Mouse (Mus musculus) embryo, embryonic 10.5 days (tissue): ENCODE results near the gene Bbox1.

ENCODE experiments used
- DNase-seq: peaks from one replicate; pipeline ENCODE4 v3.0.0-alpha.2; 2015; ENCODE audit warnings: low spot score

The Bbox1 gene

DNA sequence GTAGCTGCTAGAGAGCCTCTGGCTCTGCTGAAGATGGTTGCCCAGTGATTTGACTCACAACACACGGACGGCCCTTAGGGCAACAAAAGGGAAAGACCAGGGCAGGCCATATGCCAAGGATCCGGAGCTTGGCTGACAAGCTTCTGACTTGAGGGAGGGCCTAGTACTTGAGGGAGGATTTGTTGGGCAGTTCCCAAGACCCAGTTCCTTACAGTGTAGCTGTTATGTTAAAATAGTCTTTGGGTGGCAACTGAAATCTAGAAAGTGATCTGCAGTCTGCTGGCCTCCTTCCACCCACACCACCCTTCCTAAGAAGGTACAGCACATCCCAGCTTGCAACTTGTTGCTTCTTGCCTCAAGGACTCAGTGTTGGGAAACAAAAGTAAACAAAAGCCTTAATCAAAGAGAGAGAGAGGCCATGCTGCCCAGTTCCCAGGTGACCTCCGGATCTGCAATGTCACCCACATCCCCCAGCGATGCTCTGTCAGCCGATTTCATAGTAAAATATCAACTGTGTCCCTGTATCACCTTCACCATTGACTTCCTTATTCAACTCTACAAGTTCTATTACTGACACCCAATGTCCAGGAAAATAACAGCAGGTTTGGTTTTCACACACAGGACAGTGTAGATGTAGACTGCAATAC is at the start of gene Bbox1:
Gene Bbox1, minus strand, starts transcription at position 52 of the 647 bp plus-strand sequence.
- no peak for DNase-seq

DNA sequence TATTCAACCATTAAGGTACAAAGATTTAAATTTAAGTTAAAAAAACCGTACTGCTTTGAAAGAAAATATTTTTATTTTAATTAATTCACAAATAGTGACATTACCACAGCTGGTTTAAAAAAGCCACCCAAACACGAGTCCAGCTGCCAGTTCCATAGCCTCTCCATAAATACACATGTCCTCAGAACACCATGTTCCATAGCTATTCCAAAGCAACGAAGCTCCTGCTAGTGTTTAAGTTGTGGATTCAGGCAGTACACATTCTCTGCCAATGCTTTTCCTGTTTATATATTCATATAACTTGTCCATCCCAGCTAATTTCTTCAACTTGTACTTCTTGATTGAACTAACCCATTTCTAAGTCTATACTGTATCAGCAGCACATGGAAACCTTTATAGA is 49.5 kb upstream of the Bbox1 start:
- no peak for DNase-seq

DNA sequence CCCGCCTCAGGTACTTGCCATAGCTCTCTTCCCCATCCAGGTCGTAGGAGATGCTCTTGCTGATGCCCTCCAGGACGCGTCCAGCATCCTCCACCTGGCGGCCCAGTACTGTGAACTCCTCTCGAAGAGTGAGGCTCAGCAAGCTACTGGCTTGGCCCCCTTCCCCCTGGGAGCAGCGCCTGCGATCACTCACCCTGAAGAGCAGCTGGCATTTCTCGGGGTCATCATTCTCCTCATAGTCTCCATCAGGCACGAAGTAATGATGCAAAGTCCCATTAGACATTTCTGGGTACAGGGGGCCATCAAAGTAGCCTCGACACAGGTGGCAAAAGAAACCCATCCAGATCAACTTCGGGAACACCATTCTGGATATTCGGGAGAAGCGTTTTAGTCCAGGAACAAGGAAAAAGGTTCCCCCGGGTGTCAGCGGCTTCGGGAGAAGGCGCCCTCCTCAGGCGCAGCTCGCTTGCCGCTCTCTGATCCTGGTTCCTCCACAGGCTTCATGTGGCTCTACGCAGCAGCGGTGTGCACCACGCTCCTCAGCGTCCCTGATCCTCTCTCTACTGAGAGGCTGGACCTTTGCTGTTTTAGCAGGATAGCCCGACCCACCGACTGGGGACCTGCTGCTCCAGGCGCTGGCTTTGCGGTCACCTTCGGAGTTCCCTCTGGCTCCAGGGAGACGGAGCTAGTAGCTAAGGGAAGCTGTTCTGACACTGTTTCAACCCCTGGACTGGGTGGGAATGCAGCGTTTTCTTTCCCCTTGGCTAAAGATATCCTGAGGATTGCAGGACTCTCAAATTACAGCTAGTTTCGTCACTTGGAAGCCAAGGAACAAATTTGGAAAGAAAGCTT is 48.3 kb upstream of the Bbox1 start, which contains the start of gene Fibin:
Gene Fibin, minus strand, starts transcription at position 752 of the 852 bp plus-strand sequence.
- peak; percentile 72 for DNase-seq

DNA sequence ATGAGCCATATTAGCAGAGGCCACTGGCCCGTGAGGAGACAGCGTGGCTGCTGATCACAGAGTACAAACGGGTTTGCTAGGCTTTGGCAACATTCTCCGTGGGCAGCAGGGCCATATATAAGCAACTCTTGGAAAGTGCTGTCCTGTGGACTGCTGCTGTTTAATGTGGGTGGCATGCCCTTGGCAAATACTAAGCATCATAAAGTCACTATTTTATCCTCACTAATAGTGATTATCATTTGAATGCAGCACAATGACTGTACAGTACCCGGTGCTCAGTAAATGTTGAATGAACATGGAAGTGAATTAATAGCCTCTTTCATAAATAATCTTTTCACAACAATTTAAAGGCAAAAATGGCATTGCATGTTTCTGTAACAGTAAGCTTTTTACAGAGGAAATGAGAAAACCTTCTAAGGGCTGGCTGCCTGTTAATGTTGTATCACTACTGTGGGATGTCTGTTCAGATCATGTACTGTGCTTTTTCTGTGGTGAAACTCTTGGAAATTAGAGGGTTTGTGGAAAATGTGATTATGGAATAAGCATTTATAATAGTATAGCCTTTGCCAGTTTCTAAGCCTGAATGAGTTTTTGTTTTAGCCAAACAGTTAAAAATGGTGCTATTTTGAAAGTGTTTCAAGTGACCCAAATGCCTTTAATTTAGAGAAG is 39.1 kb upstream of the Bbox1 start:
- no peak for DNase-seq

DNA sequence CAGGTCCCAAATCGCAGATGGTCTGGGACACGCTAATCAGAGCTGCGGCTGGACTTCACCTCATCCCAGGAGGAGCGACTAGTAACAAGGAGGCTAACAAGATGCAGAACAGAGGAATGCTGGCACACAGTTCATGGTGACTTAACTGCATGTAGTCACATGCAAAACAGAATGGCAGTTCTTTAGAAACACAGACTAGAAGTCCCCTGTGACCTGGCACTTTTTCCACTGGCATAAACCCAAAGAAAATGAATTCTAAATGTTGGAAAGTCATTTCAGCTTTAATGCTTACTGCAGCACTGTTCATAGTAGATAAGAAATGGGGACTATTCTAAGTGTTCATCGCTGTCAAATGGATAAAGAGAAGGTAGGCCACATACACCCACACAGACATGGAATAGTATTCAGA is 37.5 kb upstream of the Bbox1 start:
- DNase-seq, result no peak

DNA sequence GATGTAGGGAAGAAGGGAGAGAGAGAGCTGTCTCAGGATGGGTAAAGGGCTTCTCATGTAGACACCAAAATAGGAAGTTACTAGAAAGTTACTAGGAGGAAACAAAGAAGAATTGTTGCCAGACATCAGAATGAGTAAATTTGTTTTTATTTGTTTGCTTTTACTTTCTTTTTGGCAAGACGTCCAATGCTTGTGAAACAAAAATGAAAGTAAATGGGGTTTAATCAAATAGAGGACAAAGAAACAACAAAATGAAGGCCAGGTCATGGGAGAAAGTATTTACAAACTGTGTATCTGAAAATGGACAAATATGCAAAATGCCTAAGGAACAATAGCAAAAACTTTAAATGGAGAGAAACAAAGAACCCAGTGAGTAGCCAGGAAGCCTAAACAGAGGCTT is 37.0 kb upstream of the Bbox1 start:
- no peak for DNase-seq

DNA sequence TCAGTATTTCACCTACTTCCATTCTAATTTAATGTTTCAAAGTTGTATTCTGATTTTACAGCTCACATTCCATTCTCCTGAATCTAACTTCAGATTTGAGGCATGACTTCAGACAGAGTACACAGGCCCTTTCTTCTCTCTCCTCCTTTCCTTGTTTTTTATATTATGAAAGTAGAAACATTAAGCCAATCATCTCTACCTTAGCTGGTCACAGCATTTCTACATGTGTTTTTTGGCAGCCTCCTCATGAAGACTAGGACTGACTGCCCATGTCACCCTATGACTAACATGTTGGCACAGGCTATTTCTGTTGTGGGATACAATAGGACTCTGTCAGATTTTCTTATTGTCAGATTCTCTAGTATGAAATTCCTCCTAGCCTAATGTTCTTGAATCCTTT is 14.6 kb upstream of the Bbox1 start:
- DNase-seq, result no peak

DNA sequence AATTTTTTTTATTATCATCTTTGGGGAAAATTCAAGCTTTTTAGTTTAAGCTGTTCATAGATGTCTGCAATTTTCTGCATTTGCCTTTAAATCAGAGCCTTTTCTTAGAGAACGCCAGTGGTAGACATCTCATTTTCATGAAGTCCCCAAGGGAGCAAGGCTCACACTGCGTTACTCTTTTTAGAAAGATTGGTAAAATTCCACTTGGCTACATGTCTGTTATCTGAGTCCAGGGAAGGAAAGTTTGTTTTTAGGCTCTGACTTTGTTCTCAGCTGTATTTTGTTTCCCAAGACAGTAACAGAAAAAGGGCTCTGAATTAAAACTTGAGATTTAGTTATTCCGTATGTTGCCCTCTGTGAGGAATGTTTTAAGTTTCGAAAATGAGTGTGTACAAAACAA is 5.6 kb upstream of the Bbox1 start:
- DNase-seq, result no peak

DNA sequence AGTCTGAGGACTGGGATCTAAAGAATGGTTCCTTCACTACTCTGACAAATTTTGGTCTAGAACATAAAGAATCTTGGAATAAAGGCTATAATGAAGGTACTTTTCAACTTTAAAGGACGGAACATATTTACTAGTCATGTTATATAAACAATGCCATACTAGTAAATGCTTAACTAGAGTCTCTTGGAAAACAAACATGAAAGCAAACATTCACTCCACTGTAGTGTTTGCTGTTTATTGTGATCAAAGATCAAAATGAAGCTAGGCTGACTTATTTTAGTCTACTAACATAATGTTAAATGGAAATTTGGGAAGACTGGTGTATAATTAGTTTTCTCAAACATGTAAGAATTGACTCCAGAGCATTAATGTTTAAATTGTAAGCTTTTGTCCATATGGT is 4.9 kb upstream of the Bbox1 start:
- DNase-seq, result no peak

DNA sequence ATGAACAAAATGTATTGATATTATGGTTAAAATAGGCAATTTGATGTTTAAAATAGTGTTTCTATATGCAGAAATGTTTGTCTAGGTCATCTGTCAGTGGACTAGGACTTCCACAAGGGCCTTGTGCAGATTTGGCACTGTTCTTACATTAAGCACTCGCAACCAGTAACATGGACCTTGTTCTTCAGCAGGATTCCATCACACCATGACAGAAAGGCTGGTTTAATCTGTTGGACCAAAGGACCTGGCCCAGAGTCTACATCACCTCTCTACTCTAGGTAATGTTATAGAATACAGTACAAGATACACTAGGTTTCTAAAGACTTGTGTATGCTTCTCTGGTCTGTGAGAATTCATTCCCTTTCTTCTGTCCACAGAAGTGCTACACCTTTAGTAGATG is 4.4 kb upstream of the Bbox1 start:
- no peak for DNase-seq

DNA sequence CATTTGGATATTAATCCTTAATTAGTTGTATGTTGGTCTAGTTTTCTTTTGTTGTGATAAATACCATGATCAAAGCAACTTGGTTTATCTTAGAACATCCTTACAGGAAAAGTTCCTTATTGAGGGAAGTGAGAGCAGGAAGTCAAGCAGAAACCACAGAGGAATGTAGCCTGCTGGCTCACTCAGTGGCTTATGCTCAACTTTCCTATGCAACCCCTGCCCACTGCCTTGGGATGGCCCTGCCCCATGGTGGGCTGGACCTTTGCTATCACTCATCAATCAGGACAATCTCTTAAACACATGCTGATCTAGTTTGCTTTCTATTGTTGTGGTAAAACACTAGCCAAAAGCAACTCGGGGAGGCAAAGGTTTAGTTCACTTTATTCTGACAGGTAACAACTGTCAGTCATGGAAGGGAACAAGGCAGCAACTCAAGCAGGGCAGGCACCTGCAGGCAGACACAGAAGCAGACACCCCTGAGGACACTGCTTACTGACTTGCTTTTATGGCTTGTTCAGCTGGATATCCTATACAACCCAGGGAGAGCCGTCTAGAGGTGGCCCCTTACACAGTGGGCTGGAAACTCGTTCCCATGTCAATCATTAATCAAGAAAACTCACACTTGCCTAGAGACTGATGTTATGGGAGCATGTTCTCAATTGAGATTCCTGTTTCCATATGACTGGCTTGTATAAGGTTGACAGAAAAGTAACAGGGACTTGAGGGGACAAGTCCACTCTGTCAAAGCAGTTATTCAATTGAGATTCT is 1.9 kb upstream of the Bbox1 start:
- no peak for DNase-seq

DNA sequence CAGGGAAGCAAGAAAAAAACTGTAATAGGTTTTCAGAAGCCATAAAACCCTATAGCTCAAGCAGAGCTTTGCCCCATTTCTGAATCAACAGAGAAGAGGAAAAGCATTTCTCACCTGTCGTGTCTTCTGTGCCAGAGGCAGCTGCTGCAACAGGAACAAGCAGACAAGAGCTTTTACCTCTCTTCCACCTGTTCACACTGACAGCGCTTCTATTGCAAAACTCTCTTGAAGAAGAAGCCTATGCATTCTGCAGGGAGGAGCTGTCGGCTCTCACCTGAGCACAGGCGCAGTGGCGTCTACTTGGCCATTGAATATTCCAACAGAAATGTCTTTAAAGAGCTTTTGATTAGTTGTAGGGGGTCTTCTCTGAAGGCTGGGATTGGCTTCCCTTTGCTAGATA is 286 bp downstream of the Bbox1 start:
- DNase-seq, result no peak

DNA sequence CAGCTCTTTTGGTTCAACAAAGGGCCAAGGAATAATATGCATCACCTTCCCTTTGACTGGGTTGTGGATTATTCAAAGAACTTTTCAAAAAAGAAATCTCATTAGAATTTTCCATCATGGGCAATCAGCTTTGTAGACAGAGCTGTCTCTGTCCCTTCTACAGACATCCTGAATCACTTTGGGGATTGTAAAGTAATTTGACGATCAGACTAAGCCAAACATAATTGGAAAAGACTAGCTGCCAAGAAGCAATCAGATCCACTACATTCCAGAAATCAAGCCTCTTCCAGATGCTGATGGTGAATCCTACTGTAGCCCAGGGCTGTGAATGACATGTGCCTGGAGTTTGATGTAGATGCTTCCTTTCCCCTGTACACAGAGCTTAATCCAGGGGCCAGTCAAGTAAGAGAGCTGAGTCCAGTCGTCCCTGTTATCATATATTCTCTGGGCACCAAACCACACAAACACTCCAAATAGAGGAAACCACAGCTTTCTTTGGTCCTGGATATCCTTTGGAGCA is 995 bp downstream of the Bbox1 start:
- DNase-seq, result no peak

DNA sequence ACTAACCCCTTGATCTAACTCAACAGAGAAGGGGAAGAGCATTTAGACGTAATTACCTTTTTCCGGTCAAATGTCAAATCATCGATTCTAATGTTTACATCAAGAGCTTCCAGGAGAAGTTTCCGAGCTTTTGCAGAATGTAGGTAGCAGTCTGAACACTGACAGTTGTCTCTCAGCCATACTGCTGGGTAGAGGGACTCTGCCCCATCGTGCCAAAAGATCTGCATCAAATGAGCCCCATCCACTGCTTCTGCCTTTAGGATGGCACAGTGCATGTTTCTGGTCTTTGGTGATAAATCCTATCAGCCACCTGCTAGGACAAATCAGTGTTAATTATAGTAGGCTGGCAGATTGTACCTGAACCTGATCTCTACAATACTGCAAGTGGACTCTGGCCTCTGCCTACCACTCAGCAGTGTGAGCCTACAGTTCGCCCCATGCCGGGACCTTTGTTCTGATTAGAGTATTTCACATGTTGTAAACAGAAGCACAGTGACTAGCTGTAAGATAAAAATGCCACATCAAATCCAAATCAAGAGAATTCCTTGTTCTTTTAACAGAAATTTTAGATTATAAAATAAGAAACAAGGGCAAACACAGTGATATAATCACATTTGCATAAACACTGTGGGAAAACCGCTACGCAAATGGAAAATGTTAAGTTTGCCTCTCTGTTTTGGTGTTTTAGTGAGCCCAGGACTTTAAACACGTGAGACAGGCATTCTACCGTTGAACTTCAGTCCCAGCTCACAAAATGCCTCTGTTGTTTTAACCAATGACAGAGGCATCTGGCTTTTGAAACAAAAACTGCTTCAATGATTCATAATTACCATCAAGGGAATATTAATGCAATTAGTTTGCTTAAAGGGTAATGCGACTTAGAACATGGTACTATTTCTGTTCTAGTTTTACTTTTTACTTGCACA is 8.7 kb downstream of the Bbox1 start:
- no peak for DNase-seq

DNA sequence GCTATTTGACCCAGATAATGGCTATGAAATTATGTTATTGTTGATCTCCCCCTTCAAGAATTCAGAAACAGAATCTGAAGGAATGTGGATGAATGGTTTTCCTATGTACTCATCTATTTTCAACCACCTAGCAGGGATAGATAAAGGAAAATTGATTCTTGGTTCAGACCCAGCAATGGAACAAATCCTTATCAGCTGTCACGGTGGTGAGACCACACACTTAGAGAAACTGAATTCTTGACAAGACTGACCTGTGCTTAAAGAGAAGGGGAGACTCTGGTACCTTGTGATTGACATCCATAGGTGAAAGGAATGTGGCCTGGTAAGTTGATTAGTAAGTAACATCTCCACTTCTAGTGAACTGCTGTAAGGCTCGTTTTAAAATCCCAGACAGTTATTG is 12.1 kb downstream of the Bbox1 start:
- no peak for DNase-seq

DNA sequence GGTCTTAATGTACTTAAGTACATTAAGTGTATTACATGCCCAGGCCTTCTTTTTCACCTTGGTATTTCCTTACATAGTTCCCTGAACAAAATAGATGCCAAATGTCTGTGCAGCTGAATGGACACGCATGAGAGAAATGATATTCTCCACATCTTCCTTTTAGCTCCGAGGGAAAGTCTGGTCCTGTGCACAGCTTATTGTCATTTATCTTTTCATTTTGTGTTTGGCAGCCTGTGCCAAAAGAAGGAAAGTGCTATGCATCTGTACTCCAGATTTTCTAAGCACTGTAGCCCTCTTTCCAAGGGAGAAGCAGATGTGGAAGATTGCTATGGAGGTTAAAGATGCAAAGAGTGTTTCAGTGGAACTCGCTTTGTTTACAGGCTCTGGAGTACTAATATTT is 13.0 kb downstream of the Bbox1 start:
- no peak for DNase-seq

DNA sequence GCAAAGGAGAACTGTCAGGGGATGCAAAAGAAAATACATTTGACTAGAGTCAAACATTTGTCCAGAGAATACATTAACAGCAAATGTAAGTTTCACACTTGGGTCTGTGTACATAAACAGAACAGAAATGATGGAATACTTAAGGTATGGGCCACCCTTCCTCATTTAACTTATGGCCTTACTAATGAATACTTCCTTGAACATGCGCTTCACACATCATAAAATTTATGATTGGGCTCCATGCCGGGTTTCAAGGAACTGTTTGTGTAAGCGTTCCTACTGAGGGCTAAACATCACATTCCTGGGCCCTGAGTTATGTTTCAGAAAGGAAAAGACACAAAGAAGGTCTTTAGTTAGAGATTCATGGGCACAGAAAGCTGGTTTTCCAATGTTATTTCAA is 19.4 kb downstream of the Bbox1 start:
- peak; percentile 12 for DNase-seq

DNA sequence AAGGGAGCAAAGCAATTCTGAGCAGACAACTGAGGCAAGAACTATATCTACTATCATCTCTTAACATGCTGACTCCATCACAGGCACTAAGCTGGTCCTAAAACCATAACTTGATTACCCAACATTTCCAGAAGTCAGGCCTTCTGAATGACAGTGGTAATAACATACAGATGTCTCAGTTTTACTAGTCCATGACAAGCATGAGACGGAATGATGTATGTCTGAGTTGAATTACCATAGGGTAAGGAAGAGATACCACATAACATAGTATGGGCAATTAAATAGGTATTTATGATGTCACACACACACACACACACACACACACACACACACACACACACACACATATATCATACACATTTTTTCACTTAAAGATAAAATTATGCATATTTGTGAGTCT is 26.4 kb downstream of the Bbox1 start:
- no peak for DNase-seq

DNA sequence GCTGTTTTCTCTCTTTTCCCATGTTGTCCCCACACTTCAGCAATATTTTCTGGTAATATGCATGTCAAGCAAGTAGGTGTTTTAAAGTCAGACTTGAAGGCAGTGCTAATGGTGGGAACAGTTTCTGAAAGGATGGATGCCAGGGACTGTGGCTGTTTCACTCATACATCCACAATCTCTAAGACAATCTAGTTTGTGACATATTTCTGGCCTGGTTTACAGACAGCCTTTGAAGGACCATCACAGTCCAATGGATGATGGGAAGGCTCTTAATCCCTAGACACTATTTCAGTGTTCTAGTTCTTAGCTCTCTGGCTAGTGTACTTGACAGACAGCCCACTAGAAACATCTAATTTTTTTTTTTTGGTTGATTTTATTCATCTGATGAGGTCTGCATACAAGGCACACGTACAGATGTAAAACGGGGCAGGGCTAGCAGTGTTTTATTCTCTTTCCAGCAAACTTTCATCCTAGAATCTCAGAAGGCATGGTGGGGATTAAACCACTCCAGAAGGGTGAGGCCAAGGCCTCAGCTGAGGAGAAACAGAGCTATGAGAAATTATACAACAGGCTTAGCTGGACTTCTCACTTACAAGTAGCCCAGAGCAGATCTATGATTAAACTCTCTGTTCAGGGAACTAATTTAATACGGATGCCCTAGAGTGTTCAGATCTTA is 28.4 kb downstream of the Bbox1 start:
- no peak for DNase-seq

DNA sequence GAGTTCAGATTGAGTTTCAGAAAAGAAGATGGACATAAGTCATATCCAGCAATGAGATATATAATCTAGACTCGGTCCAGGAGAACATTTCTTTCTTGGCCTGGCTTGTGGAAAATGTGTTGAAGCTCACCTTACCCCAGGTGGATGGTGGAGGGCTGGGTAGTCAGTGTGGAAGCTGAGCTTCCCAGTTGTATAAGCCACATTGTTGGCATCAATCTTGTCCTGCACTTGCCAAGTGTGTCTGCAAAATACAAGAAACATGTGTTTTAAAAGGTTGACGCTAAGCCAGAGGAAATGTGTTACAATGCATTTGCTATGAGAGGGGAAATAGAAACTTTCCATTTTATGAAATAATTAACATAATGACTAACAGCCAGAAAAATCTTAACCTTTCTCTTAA is 38.9 kb downstream of the Bbox1 start:
- no peak for DNase-seq
